Mouse (Mus musculus): ENCODE results near the gene Ehmt2.
"Not testable (repeated sequence)": the region's sequence is repeated elsewhere in the genome, so short reads cannot be mapped to it uniquely, and the experiment has no call there.

The Ehmt2 gene

DNA sequence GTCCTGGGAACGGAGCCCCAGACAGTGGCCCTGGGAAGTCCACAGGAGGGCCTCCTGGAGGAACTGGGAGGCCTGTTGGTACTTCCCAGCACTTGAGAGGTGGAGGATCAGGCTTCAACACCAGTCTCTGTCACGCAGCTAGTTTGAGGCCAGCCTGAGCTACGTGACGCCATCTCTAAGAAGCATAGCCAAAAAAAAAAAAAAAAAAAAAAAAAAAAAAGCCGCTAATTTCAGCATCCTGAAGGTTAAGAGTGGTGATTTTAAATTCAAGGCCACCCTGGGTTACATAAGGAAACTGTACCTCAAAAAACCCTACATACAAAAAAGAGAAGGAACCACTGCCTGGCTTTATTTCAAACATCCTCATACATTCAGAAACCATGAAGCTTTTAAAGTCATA is 26.0 kb downstream of the Ehmt2 start:
- in situ Hi-C loops (cut with MboI, MseI), result no loop called here

DNA sequence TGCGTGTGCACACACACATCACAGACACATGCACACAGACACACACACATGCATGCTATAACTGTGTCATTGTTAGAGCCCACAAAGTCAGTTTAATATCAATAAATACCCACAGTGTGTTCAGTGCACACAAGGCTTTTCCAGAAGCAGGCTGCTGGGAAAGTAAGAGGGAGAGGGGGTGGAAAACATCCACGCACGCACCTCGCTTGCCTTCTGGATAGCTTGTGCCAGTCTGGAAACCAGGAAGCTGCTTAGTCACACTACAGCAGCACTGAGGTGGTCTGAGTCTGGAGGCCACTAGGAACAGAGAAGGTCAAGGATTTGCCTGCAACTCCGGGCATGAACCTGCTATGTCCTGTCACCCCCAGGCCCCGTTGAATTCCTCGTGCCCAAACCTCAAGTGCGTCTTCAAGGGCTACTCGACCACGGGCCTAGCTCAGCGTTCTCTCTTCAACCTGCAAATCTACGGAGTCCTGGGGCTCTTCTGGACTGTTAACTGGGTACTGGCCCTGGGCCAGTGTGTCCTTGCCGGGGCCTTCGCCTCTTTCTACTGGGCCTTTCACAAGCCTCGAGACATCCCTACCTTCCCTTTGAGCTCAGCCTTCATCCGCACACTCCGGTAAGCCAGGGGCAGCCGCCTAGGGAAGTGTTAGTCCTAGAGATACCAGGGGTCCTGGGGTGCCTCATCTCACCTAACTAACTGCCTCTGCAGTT is 29.2 kb downstream of the Ehmt2 start:
- in situ Hi-C loops (cut with MboI, MseI), result no loop called here

DNA sequence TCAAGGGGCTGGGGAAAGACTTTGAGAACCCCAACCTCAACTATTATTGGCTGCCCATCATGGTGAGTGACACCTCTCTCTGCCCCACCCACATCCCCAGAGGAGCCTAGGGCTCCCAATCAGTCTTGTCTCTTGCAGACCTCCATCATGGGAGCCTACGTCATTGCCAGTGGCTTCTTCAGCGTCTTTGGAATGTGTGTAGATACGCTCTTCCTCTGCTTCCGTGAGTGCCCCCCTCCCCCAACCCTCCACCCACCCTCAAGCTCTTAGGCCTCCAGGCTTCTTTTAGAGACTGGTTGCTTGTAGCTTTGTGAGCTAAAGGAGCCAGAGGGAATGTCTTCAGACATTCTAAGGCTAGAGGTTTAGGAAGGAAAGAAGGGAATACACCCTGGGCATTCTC is 30.6 kb downstream of the Ehmt2 start:
- in situ Hi-C loops (cut with MboI, MseI), result no loop called here

- in situ Hi-C loops (cut with MboI, MseI), result no loop called here
Observed at GRCm38 (mm10) chr17:34931061-34931734, 32.9 kb downstream of the Ehmt2 start, which contains the start of gene Neu1. Gene Neu1 (plus strand): TSS chr17:34931253.

GRCm38 (mm10) chr17:34931735-34932098 is 33.4 kb downstream of the Ehmt2 start:
- in situ Hi-C loops (cut with MboI, MseI), result no loop called here

GRCm38 (mm10) chr17:34932287-34932686 is 34.0 kb downstream of the Ehmt2 start:
- in situ Hi-C loops (cut with MboI, MseI), result no loop called here

- in situ Hi-C loops (cut with MboI, MseI), result no loop called here
Observed at GRCm38 (mm10) chr17:34934031-34934430, 35.8 kb downstream of the Ehmt2 start.

DNA sequence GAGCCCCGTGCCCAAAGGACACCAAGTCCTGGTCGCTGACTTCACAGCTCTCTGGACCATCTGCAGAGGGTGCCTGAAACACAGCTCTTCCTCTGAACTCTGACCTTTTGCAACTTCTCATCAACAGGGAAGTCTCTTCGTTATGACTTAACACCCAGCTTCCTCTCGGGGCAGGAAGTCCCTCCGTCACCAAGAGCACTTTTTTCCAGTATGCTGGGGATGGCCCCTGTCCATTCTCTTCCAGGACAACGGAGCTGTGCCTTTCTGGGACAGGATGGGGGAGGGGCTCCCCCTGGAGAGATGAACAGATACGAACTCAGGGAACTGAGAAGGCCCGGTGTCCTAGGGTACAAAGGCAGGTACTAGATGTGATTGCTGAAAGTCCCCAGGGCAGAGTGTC is 36.6 kb downstream of the Ehmt2 start:
- in situ Hi-C loops (cut with MboI, MseI), result loop anchor here (5.0 kb wide), 1 partner anchor 33 kb away; no protein-coding TSS in a partner anchor

- in situ Hi-C loops (cut with MboI, MseI), result loop anchor here (5.0 kb wide), 1 partner anchor 36 kb away; no protein-coding TSS in a partner anchor
Observed at GRCm38 (mm10) chr17:34937960-34938505, 39.8 kb downstream of the Ehmt2 start.

GRCm38 (mm10) chr17:34941344-34942041 is 43.2 kb downstream of the Ehmt2 start:
- in situ Hi-C loops (cut with MboI, MseI), result no loop called here

DNA sequence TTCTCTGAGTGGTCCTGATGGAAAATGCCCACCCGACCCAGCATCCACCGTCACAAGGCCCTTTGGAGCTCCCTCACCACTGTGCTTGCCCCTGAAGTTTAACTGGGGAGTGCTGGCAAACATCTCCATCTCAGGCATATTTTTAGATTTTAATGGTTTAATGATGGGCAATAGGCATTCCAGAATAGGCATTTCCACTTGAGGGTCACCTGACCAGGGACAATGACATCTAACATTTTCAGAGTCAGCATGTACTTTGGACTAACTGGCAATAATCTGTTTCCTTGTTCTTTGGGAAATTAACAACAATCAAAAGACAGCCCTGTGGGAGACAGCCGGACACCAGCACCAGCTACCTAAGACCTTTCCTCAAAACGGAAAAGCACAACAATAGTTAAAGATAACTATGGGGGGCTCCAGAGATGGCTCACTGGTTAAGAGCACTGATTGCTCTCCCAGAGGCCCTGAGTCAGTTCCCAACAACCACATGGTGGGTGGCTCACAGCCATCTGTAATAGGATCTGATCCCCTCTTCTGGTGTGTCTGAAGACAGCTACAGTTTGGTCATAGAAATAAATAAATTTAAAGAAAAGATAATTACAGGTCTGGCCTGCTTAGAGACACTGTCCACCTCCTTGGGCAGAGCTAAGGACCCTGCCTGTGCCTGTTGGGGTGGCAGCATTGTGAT is 45.0 kb downstream of the Ehmt2 start:
- in situ Hi-C loops (cut with MboI, MseI), result no loop called here

DNA sequence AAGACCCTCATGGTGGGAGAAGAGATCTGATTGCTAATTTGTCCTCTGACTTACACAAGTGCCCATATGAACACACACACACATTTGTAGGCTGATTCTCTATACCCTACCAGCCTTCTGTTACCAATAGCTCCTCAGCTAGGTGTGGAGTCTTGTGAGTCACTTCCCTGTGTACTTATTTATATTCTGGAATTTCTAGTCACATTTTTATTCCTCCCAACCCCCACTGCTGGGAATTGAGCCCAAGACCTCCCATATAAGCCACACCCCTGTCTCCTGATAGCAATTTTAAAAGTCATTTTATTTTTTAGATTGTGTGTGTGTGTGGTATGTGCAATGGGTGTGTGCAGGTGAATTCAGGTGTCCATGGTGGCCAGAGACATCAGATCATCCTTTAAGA is 46.1 kb downstream of the Ehmt2 start:
- in situ Hi-C loops (cut with MboI, MseI), result no loop called here

DNA sequence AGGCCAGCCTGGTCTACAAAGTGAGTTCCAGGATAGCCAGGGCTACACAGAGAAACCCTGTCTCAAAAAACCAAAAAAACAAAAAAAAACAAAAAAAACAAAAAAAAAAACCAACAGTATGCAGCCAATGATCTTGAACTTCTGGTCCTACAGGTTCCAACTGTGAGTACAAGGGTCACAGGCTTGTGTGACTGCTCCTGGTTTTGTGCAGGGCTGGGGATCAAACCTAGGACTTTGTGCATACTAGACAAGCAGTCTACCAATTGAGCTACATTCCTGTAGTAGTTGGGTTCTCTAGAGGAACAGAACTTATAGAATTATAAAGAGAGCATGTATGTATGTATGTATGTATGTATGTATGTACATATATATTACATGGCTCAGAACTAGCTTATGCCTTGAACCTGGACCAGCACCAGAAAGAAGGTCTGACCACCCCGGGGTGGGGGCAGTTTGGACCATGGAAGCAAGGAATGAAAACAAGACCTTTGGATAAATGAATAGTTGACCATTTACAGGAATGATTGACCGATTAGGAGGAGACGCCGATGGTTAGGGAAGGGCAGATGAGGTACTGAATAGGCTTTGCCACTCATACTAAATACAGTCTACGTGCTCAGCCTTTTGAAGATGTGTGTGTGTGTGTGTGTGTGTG is 48.3 kb downstream of the Ehmt2 start:
- in situ Hi-C loops (cut with MboI, MseI), result no loop called here

DNA sequence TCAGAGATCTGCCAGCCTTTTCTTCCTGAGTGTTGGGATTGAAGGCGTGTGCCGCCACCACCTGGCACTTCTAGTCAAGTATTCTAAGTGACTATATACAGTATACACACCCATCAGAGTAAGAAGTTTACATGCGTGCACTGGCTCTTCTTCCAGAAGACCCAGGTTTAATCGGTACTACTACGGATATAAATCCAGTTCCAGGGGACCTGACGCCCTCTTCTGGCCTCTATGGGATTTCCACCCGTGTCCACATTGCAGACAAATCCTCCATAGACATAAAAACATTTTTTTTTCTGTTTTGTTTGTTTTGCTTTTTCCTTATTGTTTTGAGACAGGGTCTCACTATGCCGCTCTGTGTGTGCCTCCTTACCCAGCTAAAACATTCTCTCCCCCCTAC is 49.3 kb downstream of the Ehmt2 start:
- in situ Hi-C loops (cut with MboI, MseI), result no loop called here

DNA sequence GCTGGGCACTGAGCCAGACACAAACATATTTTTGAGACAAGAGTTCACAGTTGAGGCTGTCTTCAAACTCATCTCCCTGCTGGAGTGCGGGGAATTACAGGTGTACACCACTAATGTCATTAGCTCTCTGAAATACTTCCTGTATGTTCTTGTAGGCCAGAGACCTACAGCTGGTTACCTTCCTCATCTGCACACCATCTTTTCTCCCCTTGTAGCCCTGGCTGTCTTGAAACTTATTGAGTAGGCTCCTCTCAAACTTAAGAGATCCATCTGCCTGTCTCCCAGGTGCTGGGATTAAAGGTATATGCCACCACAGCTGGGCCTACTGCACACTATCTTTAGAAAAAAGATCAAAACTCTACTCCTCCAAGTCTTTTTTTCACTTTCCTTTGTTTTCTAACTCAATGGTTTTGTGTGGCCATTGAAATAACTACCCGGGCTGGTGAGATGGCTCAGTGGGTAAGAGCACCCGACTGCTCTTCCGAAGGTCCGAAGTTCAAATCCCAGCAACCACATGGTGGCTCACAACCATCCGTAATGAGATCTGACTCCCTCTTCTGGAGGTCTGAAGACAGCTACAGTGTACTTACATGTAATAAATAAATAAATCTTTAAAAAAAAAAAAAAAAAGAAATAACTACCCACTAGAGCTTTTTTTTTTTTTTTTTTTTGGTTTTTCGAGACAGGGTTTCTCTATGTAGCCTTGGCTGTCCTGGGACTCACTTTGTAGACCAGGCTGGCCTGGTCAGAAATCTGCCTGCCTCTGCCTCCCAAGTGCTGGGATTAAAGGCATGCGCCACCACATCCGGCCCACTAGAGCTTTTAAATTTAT is 50.7 kb downstream of the Ehmt2 start:
- in situ Hi-C loops (cut with MboI, MseI), result not testable (repeated sequence)

GRCm38 (mm10) chr17:34949553-34949969 is 51.3 kb downstream of the Ehmt2 start:
- in situ Hi-C loops (cut with MboI, MseI), result no loop called here

DNA sequence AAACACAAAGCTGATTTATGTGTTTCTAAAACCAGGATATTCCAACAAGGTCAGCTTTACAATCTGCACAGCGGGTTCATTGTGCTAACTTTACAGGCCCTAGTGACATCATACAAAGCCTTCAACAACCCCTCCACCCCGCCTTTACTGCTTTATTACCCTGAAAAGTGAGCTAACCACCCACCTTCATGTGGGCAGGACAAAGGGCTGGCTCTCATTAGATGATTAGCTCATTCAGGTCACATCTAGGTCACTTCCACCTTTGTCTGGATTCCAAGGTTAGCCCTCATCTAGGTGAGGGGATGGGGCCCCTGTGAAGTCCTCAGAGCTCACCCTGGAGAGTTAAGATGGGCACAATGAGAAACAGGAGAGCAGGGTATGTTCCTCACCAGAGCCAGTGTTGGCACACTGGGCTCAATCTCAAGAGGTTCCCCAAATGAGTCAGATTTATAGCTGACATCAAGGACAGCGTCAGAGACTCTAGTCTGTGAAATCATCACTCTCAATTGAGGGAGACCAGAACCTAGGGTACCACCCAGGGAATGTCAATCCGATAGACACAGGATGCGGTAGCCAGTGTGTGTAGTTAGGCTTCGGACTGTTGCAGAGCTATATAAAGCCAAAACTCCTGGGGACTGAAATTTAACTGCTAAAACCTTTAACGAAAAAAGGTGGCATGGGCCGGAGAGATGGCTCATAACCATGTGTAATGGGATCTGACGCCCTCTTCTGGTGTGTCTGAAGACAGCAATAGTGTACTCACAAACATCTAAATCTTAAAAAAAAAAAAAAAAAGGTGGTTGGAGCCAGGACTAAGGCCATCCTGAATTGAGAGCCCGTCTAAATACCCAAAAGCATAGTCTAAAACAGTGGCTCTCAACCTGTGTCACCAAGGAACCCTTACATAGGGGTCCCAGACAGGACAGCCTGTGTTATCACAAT is 52.5 kb downstream of the Ehmt2 start:
- in situ Hi-C loops (cut with MboI, MseI), result no loop called here

GRCm38 (mm10) chr17:34951636-34952377 is 53.5 kb downstream of the Ehmt2 start:
- in situ Hi-C loops (cut with MboI, MseI), result no loop called here
